Mouse (Mus musculus) G1E (cell line): ENCODE measurements around the gene Lamc2. TPM values are rescaled to one million over a fixed set of nuclear protein-coding genes. Genes with fewer than 3 reads are reported as not detected.

Experiments used
- ATAC-seq: 2 replicates; pipeline ENCODE4 v1.8.0; 2016; ENCODE audit warnings: mild to moderate bottlenecking; ENCODE audit not compliant: insufficient number of reproducible peaks, poor library complexity, low FRiP score, severe bottlenecking; ENCODE audit errors: extremely low read depth
- DNase-seq: peaks from one replicate; pipeline ENCODE4 v3.0.0; 2012; ENCODE audit warnings: low spot score
- H3K27me3 ChIP-seq: 2 replicates; pipeline ENCODE4 v1.6.1; 2012; ENCODE audit warnings: mild to moderate bottlenecking, low read length, inconsistent platforms; ENCODE audit not compliant: insufficient read depth
- H3K36me3 ChIP-seq: replicated peaks from 2 replicates; pipeline ENCODE3; 2012; ENCODE audit warnings: mild to moderate bottlenecking, inconsistent platforms
- H3K4me1 ChIP-seq: 2 replicates; pipeline ENCODE4 v1.6.1; 2012; ENCODE audit warnings: low read depth, low read length, inconsistent platforms, mixed read lengths; ENCODE audit not compliant: insufficient read depth
- H3K4me3 ChIP-seq: 2 replicates; pipeline ENCODE4 v1.5.1; 2012; ENCODE audit warnings: low read depth, mild to moderate bottlenecking, inconsistent platforms, low read length, moderate library complexity, mixed read lengths
- H3K9me3 ChIP-seq: replicated peaks from 2 replicates; pipeline ENCODE4 v1.6.1; 2012; ENCODE audit warnings: inconsistent platforms
- CTCF ChIP-seq: IDR thresholded peaks from 2 replicates; pipeline ENCODE4 v1.5.1; 2012; ENCODE audit warnings: low read depth, low read length, inconsistent platforms, mixed read lengths
- GATA1 ChIP-seq: IDR thresholded peaks from 2 replicates; pipeline ENCODE4 v1.6.1; 2012; ENCODE audit warnings: borderline replicate concordance, low read length, inconsistent platforms, mixed read lengths
- GATA2 ChIP-seq: IDR thresholded peaks from 2 replicates; pipeline ENCODE4 v1.6.1; 2012; ENCODE audit warnings: low read depth, low read length, inconsistent platforms, borderline replicate concordance
- POLR2AphosphoS5 ChIP-seq: IDR thresholded peaks from 2 replicates; pipeline ENCODE4 v1.6.1; 2012; ENCODE audit warnings: low read depth, low read length, inconsistent platforms; ENCODE audit not compliant: insufficient replicate concordance
- TAL1 ChIP-seq: conservative IDR thresholded peaks from 2 replicates; pipeline ENCODE4 v1.6.1; 2012; ENCODE audit warnings: low read depth, low read length, inconsistent platforms, mixed read lengths
- polyA plus RNA-seq: library from polyadenylated mRNA; stranded (reverse); fragments of >175 nt; gene quantifications from 2 replicates; pipeline ENCODE4 v1.2.3, GENCODE M21; 2012
- total RNA-seq, 2 experiments: library from RNA; stranded (forward) in 1 of 2; stranded (reverse) in 1 of 2; fragments of 200-1000 nt in 1 of 2; fragments of >200 nt in 1 of 2; fragmentation: Nextera tagmentation in 1 of 2; gene quantifications; 2 replicates each; pipeline ENCODE4 v1.2.3; 2014 to 2017

Lamc2 gene
- total and polyA plus RNA-seq, 3 experiments, result 0.11 TPM; not detected in 2

GRCm38 (mm10) chr1:153145791-153146190 is 40.5 kb downstream of the Lamc2 start:
- H3K9me3 ChIP-seq, result no peaks in the 10 kb centered on the region
- no peaks in the 10 kb centered on the region for H3K4me1 ChIP-seq
- ATAC-seq (no peak), DNase-seq (no peak)
- H3K36me3 ChIP-seq, result no peaks in the 10 kb centered on the region
- H3K4me3 ChIP-seq, result no peak overlapping the region
- peaks cover 28% of the 10 kb centered on the region for H3K27me3 ChIP-seq
- TF ChIP-seq GATA1, result no peak
- no peak for TF ChIP-seq CTCF
- TF ChIP-seq GATA2, result no peak
- TF ChIP-seq TAL1, result no peak
- TF ChIP-seq POLR2AphosphoS5, result no peak

GRCm38 (mm10) chr1:153144021-153144420 is 42.2 kb downstream of the Lamc2 start:
- Histone ChIP-seq H3K4me1 (no peaks in the 10 kb centered on the region), H3K36me3 (no peaks in the 10 kb centered on the region), H3K4me3 (no peak overlapping the region), H3K9me3 (no peaks in the 10 kb centered on the region), H3K27me3 (peaks cover 28% of the 10 kb centered on the region)
- no peak for TF ChIP-seq POLR2AphosphoS5
- DNase-seq (no peak), ATAC-seq (no peak)

- no peaks in the 10 kb centered on the region for H3K4me1 ChIP-seq
- no peaks in the 10 kb centered on the region for H3K36me3 ChIP-seq
- TF ChIP-seq GATA2 (no peak), TAL1 (no peak), CTCF (no peak), GATA1 (no peak), POLR2AphosphoS5 (no peak)
- H3K9me3 ChIP-seq, result no peaks in the 10 kb centered on the region
- peaks cover 24% of the 10 kb centered on the region for H3K27me3 ChIP-seq
- no peak for ATAC-seq
- H3K4me3 ChIP-seq, result no peak overlapping the region
- DNase-seq, result no peak
Observed at GRCm38 (mm10) chr1:153140747-153141228, 45.5 kb downstream of the Lamc2 start.

GRCm38 (mm10) chr1:153140265-153140664 is 46.0 kb downstream of the Lamc2 start:
- H3K27me3 ChIP-seq, result peaks cover 21% of the 10 kb centered on the region
- H3K4me3 ChIP-seq, result no peak overlapping the region
- no peaks in the 10 kb centered on the region for H3K36me3 ChIP-seq
- TF ChIP-seq GATA1, result no peak
- TF ChIP-seq CTCF, result no peak
- TF ChIP-seq TAL1, result no peak
- TF ChIP-seq GATA2, result no peak
- no peak for TF ChIP-seq POLR2AphosphoS5
- DNase-seq (no peak), ATAC-seq (no peak)
- no peaks in the 10 kb centered on the region for H3K4me1 ChIP-seq
- H3K9me3 ChIP-seq, result no peaks in the 10 kb centered on the region

GRCm38 (mm10) chr1:153139635-153140034 is 46.6 kb downstream of the Lamc2 start:
- H3K36me3 ChIP-seq, result no peaks in the 10 kb centered on the region
- ATAC-seq, result no peak
- TF ChIP-seq GATA1 (no peak), CTCF (no peak), TAL1 (no peak), POLR2AphosphoS5 (no peak), GATA2 (no peak)

GRCm38 (mm10) chr1:153138486-153138885 is 47.8 kb downstream of the Lamc2 start:
- no peak for TF ChIP-seq TAL1
- Histone ChIP-seq H3K4me1 (no peaks in the 10 kb centered on the region), H3K4me3 (no peak overlapping the region), H3K9me3 (no peaks in the 10 kb centered on the region), H3K36me3 (no peaks in the 10 kb centered on the region), H3K27me3 (peaks cover 23% of the 10 kb centered on the region)
- DNase-seq (no peak), ATAC-seq (no peak)

More at GRCm38 (mm10) chr1:153139635-153140034, 46.6 kb downstream of the Lamc2 start:
- Histone ChIP-seq H3K4me3 (no peak overlapping the region), H3K9me3 (no peaks in the 10 kb centered on the region), H3K27me3 (peaks cover 21% of the 10 kb centered on the region), H3K4me1 (no peaks in the 10 kb centered on the region)
- no peak for DNase-seq

GRCm38 (mm10) chr1:153136647-153137046 is 49.6 kb downstream of the Lamc2 start:
- H3K4me3 ChIP-seq, result no peak overlapping the region
- H3K9me3 ChIP-seq, result no peaks in the 10 kb centered on the region
- ATAC-seq, result no peak
- TF ChIP-seq TAL1, result no peak
- TF ChIP-seq CTCF, result no peak
- no peak for TF ChIP-seq POLR2AphosphoS5
- no peak for TF ChIP-seq GATA2
- no peak for TF ChIP-seq GATA1
- H3K4me1 ChIP-seq, result no peaks in the 10 kb centered on the region
- peaks cover 34% of the 10 kb centered on the region for H3K27me3 ChIP-seq
- no peaks in the 10 kb centered on the region for H3K36me3 ChIP-seq
- DNase-seq, result no peak
